Comparison of ENCODE assay signal across 13 mouse cellular contexts in genomic region chr16:17733646-17734045, GRCm38 (mm10). TPM values are rescaled to one million over a fixed set of nuclear protein-coding genes. Genes with fewer than 3 reads are reported as not detected.
DNase-seq lines count a peak whose midpoint lies in the region; ATAC-seq lines count a peak whose summit lies in the region.
"Had no signal": no experiment of that assay in that cellular context is flagged by ENCODE, and none has a peak within 500 bp of the region (broad histone marks: within the 10 kb centered on the region; RNA-seq: fewer than 3 reads in every experiment).

No protein-coding gene starts in this region.

- 0 out of 2 replicates have a peak, but pooled peaks cover 3% of the 10 kb centered on the region for H3K4me1 ChIP-seq in forebrain, embryonic 10.5 days
- H3K4me1 ChIP-seq in forebrain, embryonic 15.5 days, result no peaks in the 10 kb centered on the region
- no peaks in the 10 kb centered on the region for H3K4me1 ChIP-seq in liver, embryonic 11.5 days (replicated peaks; ENCODE audit: control insufficient read depth, insufficient read depth, low read length)
- no peaks in the 10 kb centered on the region for H3K4me1 ChIP-seq in intestine, embryonic 16.5 days (ENCODE audit: control insufficient read depth, insufficient read depth, low read length)
- no peaks in the 10 kb centered on the region for H3K4me1 ChIP-seq in neural tube, embryonic 13.5 days (replicated peaks)

- WGBS in forebrain, embryonic 10.5 days, result 81% methylated on average over 2 of the region's 2 CpGs
- 71% methylated on average over 2 of the region's 2 CpGs for WGBS in forebrain, embryonic 15.5 days
- WGBS in liver, embryonic 11.5 days, result 70% methylated on average over 2 of the region's 2 CpGs
- 56% methylated on average over 2 of the region's 2 CpGs for WGBS in intestine, embryonic 16.5 days
- WGBS in neural tube, embryonic 13.5 days, result 61% methylated on average over 2 of the region's 2 CpGs

- no peaks in the 10 kb centered on the region for H3K36me3 ChIP-seq in forebrain, embryonic 10.5 days (replicated peaks)
- H3K36me3 ChIP-seq in forebrain, embryonic 15.5 days, result no peaks in the 10 kb centered on the region
- H3K36me3 ChIP-seq in liver, embryonic 11.5 days (ENCODE audit: control insufficient read depth, insufficient read depth, low read length), result no peaks in the 10 kb centered on the region
- H3K36me3 ChIP-seq in intestine, embryonic 16.5 days (ENCODE audit: control insufficient read depth, insufficient read depth, low read length), result no peaks in the 10 kb centered on the region
- no peaks in the 10 kb centered on the region for H3K36me3 ChIP-seq in neural tube, embryonic 13.5 days

- peak overlapping the region; percentile 30; the same call in 1 of the 2 replicates for H3K4me3 ChIP-seq in forebrain, embryonic 10.5 days
- no peak overlapping the region for H3K4me3 ChIP-seq in forebrain, embryonic 15.5 days
- no peak overlapping the region for H3K4me3 ChIP-seq in liver, embryonic 11.5 days (ENCODE audit: low read depth, low read length)
- H3K4me3 ChIP-seq in intestine, embryonic 16.5 days (ENCODE audit: low read length), result no peak overlapping the region
- no peak overlapping the region for H3K4me3 ChIP-seq in neural tube, embryonic 13.5 days

- no peak overlapping the region for H3K27ac ChIP-seq in forebrain, embryonic 10.5 days
- H3K27ac ChIP-seq in forebrain, embryonic 15.5 days (replicated peaks), result no peak overlapping the region
- no peak overlapping the region for H3K27ac ChIP-seq in liver, embryonic 11.5 days (ENCODE audit: low read depth, low read length)
- H3K27ac ChIP-seq in intestine, embryonic 16.5 days (ENCODE audit: low read length), result no peak overlapping the region
- no peak overlapping the region for H3K27ac ChIP-seq in neural tube, embryonic 13.5 days (replicated peaks)
- H3K27ac ChIP-seq: liver, embryonic 14.5 days had no signal

- no peak overlapping the region for H3K4me2 ChIP-seq in forebrain, embryonic 15.5 days (replicated peaks)
- peak overlapping the region; percentile 4; the same call in 1 of the 2 replicates for H3K4me2 ChIP-seq in liver, embryonic 11.5 days
- peak overlapping the region; percentile 43 for H3K4me2 ChIP-seq in intestine, embryonic 16.5 days (ENCODE audit: low read depth, low read length)
- H3K4me2 ChIP-seq in neural tube, embryonic 13.5 days, result peak overlapping the region; percentile 25; the same call in 1 of the 2 replicates

- ATAC-seq in forebrain, embryonic 15.5 days (replicated peaks), result no peak
- no peak for ATAC-seq in liver, embryonic 11.5 days (replicated peaks; ENCODE audit: low FRiP score)
- ATAC-seq in intestine, embryonic 16.5 days, result 0 out of 2 replicates have a peak, but pooled peaks have one; percentile 13
- ATAC-seq in neural tube, embryonic 13.5 days (ENCODE audit: low read depth), result no peak
- ATAC-seq: forebrain, embryonic 16.5 days had no signal

- peaks cover 28% of the 10 kb centered on the region for H3K27me3 ChIP-seq in forebrain, embryonic 10.5 days (ENCODE audit: poor library complexity, severe bottlenecking)
- H3K27me3 ChIP-seq in forebrain, embryonic 15.5 days, result no peaks in the 10 kb centered on the region
- H3K27me3 ChIP-seq in liver, embryonic 11.5 days (replicated peaks; ENCODE audit: control insufficient read depth, insufficient read depth, low read length), result peaks cover 26% of the 10 kb centered on the region
- H3K27me3 ChIP-seq in intestine, embryonic 16.5 days (replicated peaks; ENCODE audit: control insufficient read depth, insufficient read depth, low read length), result no peaks in the 10 kb centered on the region
- H3K27me3 ChIP-seq in neural tube, embryonic 13.5 days, result peaks cover 10% of the 10 kb centered on the region

- no peaks in the 10 kb centered on the region for H3K9me3 ChIP-seq in forebrain, embryonic 10.5 days
- H3K9me3 ChIP-seq in forebrain, embryonic 15.5 days, result no peaks in the 10 kb centered on the region
- no peaks in the 10 kb centered on the region for H3K9me3 ChIP-seq in liver, embryonic 11.5 days (ENCODE audit: control insufficient read depth, low read length)
- H3K9me3 ChIP-seq in intestine, embryonic 16.5 days (ENCODE audit: control insufficient read depth, low read length), result no peaks in the 10 kb centered on the region
- H3K9me3 ChIP-seq in neural tube, embryonic 13.5 days, result no peaks in the 10 kb centered on the region

- no peak overlapping the region for H3K9ac ChIP-seq in forebrain, embryonic 15.5 days (replicated peaks)
- no peak overlapping the region for H3K9ac ChIP-seq in liver, embryonic 11.5 days (ENCODE audit: low read depth, low read length)
- no peak overlapping the region for H3K9ac ChIP-seq in intestine, embryonic 16.5 days (ENCODE audit: low read depth, low read length)
- H3K9ac ChIP-seq in neural tube, embryonic 13.5 days, result no peak overlapping the region
- H3K9ac ChIP-seq: liver, embryonic 14.5 days had no signal

- no peak for DNase-seq in forebrain, embryonic 10.5 days (ENCODE audit: extremely low spot score, low spot score)
- DNase-seq in liver, embryonic 11.5 days (ENCODE audit: low spot score), result no peak
- DNase-seq in liver, result no peak
- no peak for DNase-seq in layer of hippocampus, postnatal 36 days
- no peak for DNase-seq in cerebellum, adult 8-10 months
- DNase-seq: cerebellum, adult 9-10 months; kidney, adult 18-20 months; spleen, adult 18-20 months had no signal

RNA-seq across cellular contexts. Expression of gene Med15, which starts 1.0 kb away (rescaled TPM):
- 47.4 and 47.5 TPM in 2 replicates for polyA plus RNA-seq in forebrain, embryonic 10.5 days (2016; fragmentation: Nextera tagmentation; extraction: Ambion mirVana)
- 44.9 and 48.2 TPM in 2 replicates for polyA plus RNA-seq in forebrain, embryonic 15.5 days (2015; fragmentation: Nextera tagmentation; extraction: Ambion mirVana)
- 44.8 and 46.7 TPM in 2 replicates for polyA plus RNA-seq in liver, embryonic 11.5 days (2014; fragmentation: Nextera tagmentation; extraction: Ambion mirVana)
- 43.9 and 47.9 TPM in 2 replicates for polyA plus RNA-seq in intestine, embryonic 16.5 days (2015; fragmentation: Nextera tagmentation; extraction: Ambion mirVana)
- polyA plus RNA-seq in neural tube, embryonic 13.5 days (2015; fragmentation: Nextera tagmentation; extraction: Ambion mirVana), result 46.6 and 56.0 TPM in 2 replicates
- total RNA-seq in layer of hippocampus, postnatal 36 days (2021), result 10 to 100 TPM; 73.4 to 80.2 TPM

RNA-seq across cellular contexts. Expression of gene Klhl22, which starts 25.8 kb away (rescaled TPM):
- 55.4 and 59.1 TPM in 2 replicates for polyA plus RNA-seq in forebrain, embryonic 10.5 days (2016; fragmentation: Nextera tagmentation; extraction: Ambion mirVana)
- polyA plus RNA-seq in forebrain, embryonic 15.5 days (2015; fragmentation: Nextera tagmentation; extraction: Ambion mirVana), result 69.7 and 72.1 TPM in 2 replicates
- 47.5 and 49.3 TPM in 2 replicates for polyA plus RNA-seq in liver, embryonic 11.5 days (2014; fragmentation: Nextera tagmentation; extraction: Ambion mirVana)
- 56.5 and 59.2 TPM in 2 replicates for polyA plus RNA-seq in intestine, embryonic 16.5 days (2015; fragmentation: Nextera tagmentation; extraction: Ambion mirVana)
- 76.2 and 77.1 TPM in 2 replicates for polyA plus RNA-seq in neural tube, embryonic 13.5 days (2015; fragmentation: Nextera tagmentation; extraction: Ambion mirVana)
- 100 to 1,000 TPM in 1 of 2 experiments, 10 to 100 TPM in 1; 86.2 to 109 TPM for total RNA-seq in layer of hippocampus, postnatal 36 days (2021)
